In the genomic region with DNA sequence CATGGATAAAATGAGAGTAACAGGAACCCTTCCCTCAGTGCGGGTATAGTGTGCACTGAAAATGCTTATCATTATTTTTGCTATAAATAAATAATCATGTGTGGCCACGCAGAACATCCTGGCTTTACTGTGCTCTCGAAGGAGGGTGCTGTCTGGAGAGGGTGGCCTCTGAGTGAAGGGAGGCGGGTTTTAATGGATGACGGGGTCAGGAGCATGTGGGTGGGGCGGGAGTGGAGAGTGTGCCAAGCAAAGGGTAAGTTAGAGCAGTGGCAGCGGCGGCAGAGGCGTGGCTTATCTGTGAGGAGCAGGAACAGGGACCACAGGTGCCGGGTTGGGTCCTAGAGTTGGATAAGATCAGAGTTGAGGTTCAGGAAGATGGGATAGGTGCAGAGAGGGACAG, we compare ENCODE assay signal across 28 mouse cellular contexts. TPM values are rescaled to one million over a fixed set of nuclear protein-coding genes. Genes with fewer than 3 reads are reported as not detected.
A peak's percentile ranks its signal among the peaks of the same experiment; 100 is the strongest.
DNase-seq lines count a peak whose midpoint lies in the region; ATAC-seq and TF ChIP-seq lines count a peak whose summit lies in the region.
"Had no signal": no experiment of that assay in that cellular context is flagged by ENCODE, and none has a peak within 500 bp of the region (broad histone marks: within the 10 kb centered on the region; RNA-seq: fewer than 3 reads in every experiment).

No protein-coding gene starts in this region.

- H3K27me3 ChIP-seq in midbrain, embryonic 16.5 days (ENCODE audit: control insufficient read depth, insufficient read depth, low read depth, low read length): no peaks in the 10 kb centered on the region
- peaks cover 3% of the 10 kb centered on the region for H3K27me3 ChIP-seq in midbrain, embryonic 11.5 days (ENCODE audit: control insufficient read depth, insufficient read depth, low read length)
- H3K27me3 ChIP-seq in stomach, postnatal 0 days (ENCODE audit: control insufficient read depth, insufficient read depth, low read length): no peaks in the 10 kb centered on the region
- H3K27me3 ChIP-seq: midbrain, embryonic 15.5 days had no signal

- WGBS in midbrain, embryonic 16.5 days: 49% methylated on average over 10 of the region's 10 CpGs
- 49% methylated on average over 10 of the region's 10 CpGs for WGBS in midbrain, embryonic 11.5 days
- 25% methylated on average over 10 of the region's 10 CpGs for WGBS in stomach, postnatal 0 days

- no peaks in the 10 kb centered on the region for H3K9me3 ChIP-seq in midbrain, embryonic 16.5 days (replicated peaks; ENCODE audit: control insufficient read depth, low read length, poor library complexity, severe bottlenecking)
- no peaks in the 10 kb centered on the region for H3K9me3 ChIP-seq in midbrain, embryonic 11.5 days (ENCODE audit: control insufficient read depth, low read length)
- H3K9me3 ChIP-seq in stomach, postnatal 0 days (ENCODE audit: control insufficient read depth, low read length): no peaks in the 10 kb centered on the region
- H3K9me3 ChIP-seq: embryonic facial prominence, embryonic 13.5 days; forebrain, embryonic 12.5 days; heart, embryonic 15.5 days; limb, embryonic 13.5 days; liver, embryonic 15.5 days; megakaryocyte, embryonic 14.5 days; midbrain, embryonic 15.5 days; neural tube, embryonic 13.5 days had no signal

- no peak overlapping the region for H3K4me3 ChIP-seq in midbrain, embryonic 16.5 days (ENCODE audit: low read depth, low read length)
- no peak overlapping the region for H3K4me3 ChIP-seq in midbrain, embryonic 11.5 days (ENCODE audit: low read depth, low read length)
- no peak overlapping the region for H3K4me3 ChIP-seq in stomach, postnatal 0 days (ENCODE audit: low read depth, low read length)
- H3K4me3 ChIP-seq: embryonic facial prominence, embryonic 13.5 days; erythroblast, embryonic 14.5 days; forebrain, embryonic 12.5 days; heart, embryonic 15.5 days; limb, embryonic 13.5 days; liver, embryonic 15.5 days; midbrain, embryonic 15.5 days; myocyte; neural tube, embryonic 13.5 days had no signal

- no peak overlapping the region for H3K9ac ChIP-seq in midbrain, embryonic 16.5 days (ENCODE audit: low read depth, low read length)
- no peak overlapping the region for H3K9ac ChIP-seq in midbrain, embryonic 11.5 days (ENCODE audit: low read length)
- no peak overlapping the region for H3K9ac ChIP-seq in stomach, postnatal 0 days (ENCODE audit: low read length)
- H3K9ac ChIP-seq: embryonic facial prominence, embryonic 13.5 days; forebrain, embryonic 12.5 days; heart, embryonic 15.5 days; limb, embryonic 13.5 days; liver, embryonic 15.5 days; midbrain, embryonic 15.5 days; neural tube, embryonic 13.5 days had no signal

- no peak for TF ChIP-seq EP300 in stomach, postnatal 0 days (optimal IDR thresholded peaks at IDR 0.05)

- H3K27ac ChIP-seq in midbrain, embryonic 16.5 days (ENCODE audit: low read length): no peak overlapping the region
- H3K27ac ChIP-seq in midbrain, embryonic 11.5 days (ENCODE audit: low read depth, low read length): no peak overlapping the region
- H3K27ac ChIP-seq in stomach, postnatal 0 days (replicated peaks): no peak overlapping the region
- H3K27ac ChIP-seq: embryonic facial prominence, embryonic 13.5 days; forebrain, embryonic 12.5 days; heart, embryonic 15.5 days; limb, embryonic 13.5 days; liver, embryonic 15.5 days; midbrain, embryonic 15.5 days; neural tube, embryonic 13.5 days had no signal

- peak; percentile 33 for DNase-seq in cerebellum, adult 9-10 months
- no peak for DNase-seq in cerebellum, postnatal 36 days
- peak; percentile 12 to 26 for DNase-seq in kidney, adult 8-10 months
- DNase-seq in kidney, adult 9 months: no peak
- DNase-seq in midbrain, embryonic 11.5 days (ENCODE audit: low spot score, missing footprints): no peak
- peak; percentile 44 for DNase-seq in stomach, postnatal 0 days (ENCODE audit: low spot score)
- DNase-seq in urinary bladder, postnatal 4 days (ENCODE audit: low spot score in 2 of 2): no peak
- DNase-seq: adrenal gland, adult 8-10 months; embryo, embryonic 11 days; heart, postnatal 4 days; layer of hippocampus, postnatal 36 days; right cerebral cortex, adult 18-20 months; right cerebral cortex, postnatal 4 days; thymus, postnatal 25 days had no signal

- H3K4me1 ChIP-seq in midbrain, embryonic 16.5 days (ENCODE audit: control insufficient read depth, insufficient read depth, low read length): no peaks in the 10 kb centered on the region; the same call in 1 of the 2 replicates
- H3K4me1 ChIP-seq in midbrain, embryonic 11.5 days (ENCODE audit: control insufficient read depth, insufficient read depth, low read length): no peaks in the 10 kb centered on the region
- H3K4me1 ChIP-seq in stomach, postnatal 0 days (replicated peaks; ENCODE audit: control insufficient read depth, insufficient read depth): no peaks in the 10 kb centered on the region
- H3K4me1 ChIP-seq: forebrain, embryonic 12.5 days; limb, embryonic 13.5 days; liver, embryonic 15.5 days; midbrain, embryonic 15.5 days had no signal

- ATAC-seq in midbrain, embryonic 16.5 days: 0 out of 2 replicates have a peak, but pooled peaks have one; percentile 18
- ATAC-seq in midbrain, embryonic 11.5 days (ENCODE audit: low FRiP score): no peak
- ATAC-seq in stomach, postnatal 0 days (ENCODE audit: low FRiP score, low TSS enrichment): no peak
- ATAC-seq: CD4-positive, CD25-positive, alpha-beta regulatory T cell, adult 4 months; hindbrain, embryonic 16.5 days; intestine, embryonic 16.5 days; midbrain, embryonic 15.5 days had no signal

- TF ChIP-seq CTCF in stomach, postnatal 0 days (IDR thresholded peaks at IDR 0.05; ENCODE audit: low read depth): no peak

- H3K4me2 ChIP-seq in midbrain, embryonic 16.5 days (ENCODE audit: low read length): no peak overlapping the region
- H3K4me2 ChIP-seq in midbrain, embryonic 11.5 days: no peak overlapping the region
- H3K4me2 ChIP-seq in stomach, postnatal 0 days (replicated peaks; ENCODE audit: low read depth): no peak overlapping the region
- H3K4me2 ChIP-seq: embryonic facial prominence, embryonic 13.5 days; forebrain, embryonic 12.5 days; heart, embryonic 15.5 days; limb, embryonic 13.5 days; liver, embryonic 15.5 days; midbrain, embryonic 15.5 days; neural tube, embryonic 13.5 days had no signal

- H3K36me3 ChIP-seq in midbrain, embryonic 16.5 days (ENCODE audit: control insufficient read depth, insufficient read depth, low read length): peaks cover 15% of the 10 kb centered on the region; the same call in 1 of the 2 replicates
- no peaks in the 10 kb centered on the region for H3K36me3 ChIP-seq in midbrain, embryonic 11.5 days (ENCODE audit: control insufficient read depth, insufficient read depth, low read length)
- H3K36me3 ChIP-seq in stomach, postnatal 0 days (ENCODE audit: control insufficient read depth, insufficient read depth, low read length): no peaks in the 10 kb centered on the region
- H3K36me3 ChIP-seq: embryonic facial prominence, embryonic 13.5 days; forebrain, embryonic 12.5 days; heart, embryonic 15.5 days; limb, embryonic 13.5 days; liver, embryonic 15.5 days had no signal

RNA-seq across cellular contexts. Expression of gene Slc12a5, which starts 31.2 kb away (rescaled TPM):
- 52.8 and 57.7 TPM in 2 replicates for polyA plus RNA-seq in midbrain, embryonic 16.5 days (2015; fragmentation: Nextera tagmentation; extraction: Ambion mirVana)
- 2.8 and 3.0 TPM in 2 replicates for polyA plus RNA-seq in midbrain, embryonic 11.5 days (2014; fragmentation: Nextera tagmentation; extraction: Ambion mirVana)
- 0.12 and 0.21 TPM in 2 replicates for polyA plus RNA-seq in stomach, postnatal 0 days (2015; fragmentation: Nextera tagmentation; extraction: Ambion mirVana)
- polyA plus RNA-seq: erythroblast, embryonic 14.5 days had no signal

RNA-seq across cellular contexts. Expression of gene Ncoa5, which starts 42.9 kb away (rescaled TPM):
- 105 and 129 TPM in 2 replicates for polyA plus RNA-seq in midbrain, embryonic 16.5 days (2015; fragmentation: Nextera tagmentation; extraction: Ambion mirVana)
- 76.9 and 85.6 TPM in 2 replicates for polyA plus RNA-seq in midbrain, embryonic 11.5 days (2014; fragmentation: Nextera tagmentation; extraction: Ambion mirVana)
- polyA plus RNA-seq in stomach, postnatal 0 days (2015; fragmentation: Nextera tagmentation; extraction: Ambion mirVana): 17.3 and 17.9 TPM in 2 replicates

RNA-seq across cellular contexts. Expression of gene Mmp9, which starts 51.2 kb away (rescaled TPM):
- polyA plus RNA-seq in midbrain, embryonic 16.5 days (2015; fragmentation: Nextera tagmentation; extraction: Ambion mirVana): 26.7 and 28.0 TPM in 2 replicates
- polyA plus RNA-seq in midbrain, embryonic 11.5 days (2014; fragmentation: Nextera tagmentation; extraction: Ambion mirVana): 1.9 and 2.0 TPM in 2 replicates
- 0.87 and 1.1 TPM in 2 replicates for polyA plus RNA-seq in stomach, postnatal 0 days (2015; fragmentation: Nextera tagmentation; extraction: Ambion mirVana)
- polyA plus RNA-seq: erythroblast, embryonic 14.5 days had no signal

Comparison
In these comparisons a context has a peak if more than half of its experiments do, and no peak if none do; other contexts are left out.
1. DNase-seq: peak in cerebellum, adult 9-10 months (single experiment), kidney, adult 8-10 months (2 of 2) and stomach, postnatal 0 days (single experiment); none in cerebellum, postnatal 36 days (0 of 2), kidney, adult 9 months (single experiment), midbrain, embryonic 11.5 days (single experiment) and urinary bladder, postnatal 4 days (0 of 2).
2. RNA of gene Slc12a5, which starts 31.2 kb away (polyA plus RNA-seq): 52.8 to 57.7 TPM in midbrain, embryonic 16.5 days; 2.8 to 3.0 TPM in midbrain, embryonic 11.5 days and 0.12 to 0.21 TPM in stomach, postnatal 0 days; every median in the first group is over 10 times any median in the second.